Mouse (Mus musculus): ENCODE results near the gene Adgrl3. TPM values are rescaled to one million over a fixed set of nuclear protein-coding genes. Genes with fewer than 3 reads are reported as not detected.

Adgrl3 gene
- polyA plus RNA-seq, 1 experiment from 2014 or later, result 66.6 TPM

GRCm38 (mm10) chr5:81843798-81844197 lies 823.9 kb downstream of the Adgrl3 start:
- no peak for ATAC-seq (ENCODE audit: low FRiP score, low read depth)
- 17% methylated on average over 4 of the region's 4 CpGs for WGBS
- H3K27ac ChIP-seq (replicated peaks), result no peak overlapping the region
- no peak overlapping the region for H3K9ac ChIP-seq
- H3K4me1 ChIP-seq (replicated peaks), result no peaks in the 10 kb centered on the region
- no peaks in the 10 kb centered on the region for H3K36me3 ChIP-seq
- H3K9me3 ChIP-seq, result no peaks in the 10 kb centered on the region
- no peak overlapping the region for H3K4me3 ChIP-seq
- H3K4me2 ChIP-seq, result no peak overlapping the region
- H3K27me3 ChIP-seq, result no peaks in the 10 kb centered on the region

DNA sequence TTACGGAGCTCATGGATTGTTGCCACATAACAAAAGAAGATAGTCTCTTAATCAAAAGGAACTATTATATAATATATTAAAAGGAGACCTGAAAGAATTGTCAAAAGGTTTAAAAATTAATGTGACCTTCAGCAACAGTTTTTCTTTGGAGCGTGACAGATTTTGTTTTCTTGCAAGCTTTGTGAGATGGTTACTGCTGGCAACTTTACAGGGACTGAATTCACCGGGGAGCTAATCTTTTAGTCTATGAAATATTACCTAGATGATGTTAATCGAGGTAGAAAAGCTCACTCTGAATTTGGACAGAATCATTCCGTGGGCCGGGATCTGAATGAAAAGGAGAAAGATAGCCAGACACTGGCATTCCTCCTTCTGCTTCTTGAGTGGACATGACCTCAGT lies 850.4 kb downstream of the Adgrl3 start:
- no peak overlapping the region for H3K9ac ChIP-seq
- no peaks in the 10 kb centered on the region for H3K36me3 ChIP-seq
- H3K9me3 ChIP-seq, result no peaks in the 10 kb centered on the region
- H3K27ac ChIP-seq (replicated peaks), result no peak overlapping the region
- no peak for ATAC-seq (ENCODE audit: low FRiP score, low read depth)
- no peak overlapping the region for H3K4me2 ChIP-seq
- H3K4me3 ChIP-seq, result no peak overlapping the region
- H3K4me1 ChIP-seq (replicated peaks), result no peaks in the 10 kb centered on the region
- no peaks in the 10 kb centered on the region for H3K27me3 ChIP-seq
- 73% methylated on average over 6 of the region's 6 CpGs for WGBS

Small RNAs within 50 kb of the gene (microRNA-seq; reads per million reads assigned to microRNA genes)
- not detected for gene Gm22048
